In the genomic region with DNA sequence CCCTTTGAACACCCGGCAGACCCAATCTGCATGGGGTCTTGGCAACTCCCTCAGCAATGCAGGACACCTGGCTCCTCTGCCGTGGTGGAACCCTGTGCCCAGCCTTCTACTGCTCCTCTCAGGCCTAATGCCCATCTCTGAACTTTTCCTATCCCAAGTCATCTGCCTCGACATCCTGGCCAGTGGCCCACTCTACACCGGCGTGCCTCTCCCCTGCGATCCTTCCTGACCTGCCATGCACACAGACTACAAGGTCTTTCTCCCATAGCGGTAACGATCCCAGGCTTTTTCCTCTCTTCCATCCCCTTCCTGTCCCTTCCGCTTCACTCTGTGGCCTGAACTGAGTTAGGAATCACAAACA, we compare ENCODE assay signal across 23 mouse cellular contexts. TPM values are rescaled to one million over a fixed set of nuclear protein-coding genes. Genes with fewer than 3 reads are reported as not detected.
A peak's percentile ranks its signal among the peaks of the same experiment; 100 is the strongest.
DNase-seq lines count a peak whose midpoint lies in the region; ATAC-seq and TF ChIP-seq lines count a peak whose summit lies in the region.
"Had no signal": no experiment of that assay in that cellular context is flagged by ENCODE, and none has a peak within 500 bp of the region (broad histone marks: within the 10 kb centered on the region; RNA-seq: fewer than 3 reads in every experiment).

No protein-coding gene starts in this region.

- no peak overlapping the region for H3K27ac ChIP-seq in heart, embryonic 12.5 days (ENCODE audit: poor library complexity, severe bottlenecking)
- H3K27ac ChIP-seq in lung, embryonic 14.5 days (ENCODE audit: low read depth): peak overlapping the region; percentile 96; the same call in 1 of the 2 replicates
- H3K27ac ChIP-seq in ES-E14 (ENCODE audit: insufficient read depth, low read depth, low read length, poor library complexity, severe bottlenecking): no peak overlapping the region
- H3K27ac ChIP-seq in intestine, embryonic 15.5 days: 0 out of 2 replicates have a peak overlapping the region, but pooled peaks have one; percentile 30
- H3K27ac ChIP-seq: embryonic facial prominence, embryonic 15.5 days; forebrain, embryonic 10.5 days; hindbrain, embryonic 15.5 days; kidney, postnatal 0 days; left cerebral cortex, adult 2 months; limb, embryonic 15.5 days had no signal

- 74% methylated on average over 9 of the region's 9 CpGs for WGBS in heart, embryonic 12.5 days
- 72% methylated on average over 9 of the region's 9 CpGs for WGBS in lung, embryonic 14.5 days
- 78% methylated on average over 9 of the region's 9 CpGs for WGBS in intestine, embryonic 15.5 days

- H3K27me3 ChIP-seq in heart, embryonic 12.5 days (replicated peaks): no peaks in the 10 kb centered on the region
- H3K27me3 ChIP-seq in lung, embryonic 14.5 days (ENCODE audit: insufficient read depth, low read length): no peaks in the 10 kb centered on the region
- H3K27me3 ChIP-seq in intestine, embryonic 15.5 days (replicated peaks): no peaks in the 10 kb centered on the region
- H3K27me3 ChIP-seq: embryonic facial prominence, embryonic 15.5 days; hindbrain, embryonic 15.5 days; limb, embryonic 15.5 days had no signal

- H3K9ac ChIP-seq in heart, embryonic 12.5 days: no peak overlapping the region
- H3K9ac ChIP-seq in lung, embryonic 14.5 days: no peak overlapping the region
- 0 out of 2 replicates have a peak overlapping the region, but pooled peaks have one; percentile 4 for H3K9ac ChIP-seq in ES-E14 (ENCODE audit: insufficient read depth, low read depth, low read length, poor library complexity, severe bottlenecking)
- H3K9ac ChIP-seq in intestine, embryonic 15.5 days: no peak overlapping the region
- H3K9ac ChIP-seq: embryonic facial prominence, embryonic 15.5 days; hindbrain, embryonic 15.5 days; limb, embryonic 15.5 days had no signal

- no peaks in the 10 kb centered on the region for H3K9me3 ChIP-seq in heart, embryonic 12.5 days (replicated peaks)
- H3K9me3 ChIP-seq in lung, embryonic 14.5 days (ENCODE audit: low read depth, low read length): no peaks in the 10 kb centered on the region
- H3K9me3 ChIP-seq in ES-E14 (ENCODE audit: control insufficient read depth, insufficient read depth, low read depth, low read length): no peaks in the 10 kb centered on the region
- no peaks in the 10 kb centered on the region for H3K9me3 ChIP-seq in intestine, embryonic 15.5 days
- H3K9me3 ChIP-seq: embryonic facial prominence, embryonic 15.5 days; forebrain, embryonic 10.5 days; hindbrain, embryonic 15.5 days; limb, embryonic 15.5 days had no signal

- in situ Hi-C loops in ES-E14 (cut with MboI; ENCODE audit: low sequenced_read_pairs in 2 of 2, unreplicated experiment in 2 of 2): no loop called here

- H3K4me1 ChIP-seq in heart, embryonic 12.5 days (replicated peaks): peaks cover 37% of the 10 kb centered on the region
- peaks cover 18% of the 10 kb centered on the region for H3K4me1 ChIP-seq in lung, embryonic 14.5 days (ENCODE audit: insufficient read depth)
- peaks cover 15 to 20% of the 10 kb centered on the region in 2 experiments for H3K4me1 ChIP-seq in ES-E14 (ENCODE audit: control insufficient read depth in 2 of 2, insufficient read depth in 2 of 2, low read length in 2 of 2, poor library complexity in 1 of 2)
- peaks cover 22% of the 10 kb centered on the region for H3K4me1 ChIP-seq in intestine, embryonic 15.5 days (replicated peaks)

- peaks cover 29% of the 10 kb centered on the region for H3K36me3 ChIP-seq in heart, embryonic 12.5 days
- peaks cover 8% of the 10 kb centered on the region; the same call in 1 of the 2 replicates for H3K36me3 ChIP-seq in lung, embryonic 14.5 days (ENCODE audit: insufficient read depth)
- peaks cover 5% of the 10 kb centered on the region; the same call in 1 of the 2 replicates for H3K36me3 ChIP-seq in ES-E14 (ENCODE audit: control insufficient read depth, insufficient read depth, low read length, poor library complexity, severe bottlenecking)
- peaks cover 11% of the 10 kb centered on the region; the same call in 1 of the 2 replicates for H3K36me3 ChIP-seq in intestine, embryonic 15.5 days
- H3K36me3 ChIP-seq: forebrain, embryonic 10.5 days; hindbrain, embryonic 15.5 days had no signal

- 0 out of 2 replicates have a peak overlapping the region, but pooled peaks have one; percentile 3 for H3K4me2 ChIP-seq in heart, embryonic 12.5 days
- no peak overlapping the region for H3K4me2 ChIP-seq in lung, embryonic 14.5 days
- H3K4me2 ChIP-seq in intestine, embryonic 15.5 days (replicated peaks): 0 out of 2 replicates have a peak overlapping the region, but pooled peaks have one; percentile 65
- H3K4me2 ChIP-seq: embryonic facial prominence, embryonic 15.5 days; hindbrain, embryonic 15.5 days; limb, embryonic 15.5 days had no signal

- no peak for ATAC-seq in heart, embryonic 12.5 days (ENCODE audit: insufficient number of reproducible peaks, low FRiP score)
- no peak for ATAC-seq in lung, embryonic 14.5 days (ENCODE audit: insufficient read depth)
- ATAC-seq in intestine, embryonic 15.5 days: no peak
- ATAC-seq in frontal cortex, adult (ENCODE audit: low TSS enrichment): no peak
- ATAC-seq: activated CD4-positive, CD25-positive, alpha-beta regulatory T cell, adult 4 months; forebrain, embryonic 16.5 days; midbrain, embryonic 16.5 days had no signal

- no peak overlapping the region for H3K4me3 ChIP-seq in heart, embryonic 12.5 days
- H3K4me3 ChIP-seq in lung, embryonic 14.5 days (ENCODE audit: low read depth, low read length): no peak overlapping the region
- H3K4me3 ChIP-seq in ES-E14 (ENCODE audit: insufficient read depth in 1 of 2, low read depth in 1 of 2, low read length in 2 of 2, poor library complexity in 1 of 2, severe bottlenecking in 1 of 2): no peak overlapping the region
- no peak overlapping the region for H3K4me3 ChIP-seq in intestine, embryonic 15.5 days (replicated peaks)
- H3K4me3 ChIP-seq: embryonic facial prominence, embryonic 15.5 days; forebrain, embryonic 10.5 days; hindbrain, embryonic 15.5 days; left cerebral cortex, adult 2 months; limb, embryonic 15.5 days; myocyte had no signal

- no peak for DNase-seq in heart, adult 8-10 months (ENCODE audit: low spot score)
- no peak for DNase-seq in lung, embryonic 14.5 days
- no peak for DNase-seq in lung, postnatal 4 days
- no peak for DNase-seq in ES-E14 (ENCODE audit: low read depth, low spot score)
- DNase-seq in embryo, embryonic 11 days: no peak
- DNase-seq: adrenal gland, adult 8-10 months; cerebellum, adult 11-12 months; gastrocnemius, postnatal 36 days; lung, postnatal 36 days; right cerebral cortex, postnatal 4 days had no signal

- TF ChIP-seq CTCF in lung, embryonic 14.5 days (IDR thresholded peaks at IDR 0.05; ENCODE audit: low read depth): no peak

TF ChIP-seq in ES-E14, 5 proteins besides CTCF, POLR2A, EP300 and RAD21:
- no peak for TF ChIP-seq HCFC1 (IDR thresholded peaks at IDR 0.05; ENCODE audit: borderline replicate concordance, insufficient read depth, low read length)
- TF ChIP-seq ZC3H11A (IDR thresholded peaks at IDR 0.05; ENCODE audit: borderline replicate concordance, low read depth, low read length): no peak
- no peak for TF ChIP-seq CHD2 (IDR thresholded peaks at IDR 0.05; ENCODE audit: low read depth, low read length)
- TF ChIP-seq MAFK (IDR thresholded peaks at IDR 0.05; ENCODE audit: insufficient read depth, low read depth, low read length): no peak
- TF ChIP-seq ZNF384 (IDR thresholded peaks at IDR 0.05; ENCODE audit: low read depth, low read length): no peak

RNA-seq across cellular contexts. Expression of a gene that starts 3.5 kb away (rescaled TPM):
- polyA plus RNA-seq in heart, embryonic 12.5 days (2016; fragmentation: Nextera tagmentation; extraction: Ambion mirVana): 10.9 and 11.7 TPM in 2 replicates
- 1 to 10 TPM; 5.3 to 7.3 (median 6.0) TPM for total RNA-seq in heart, adult 8-10 months (2022)
- polyA plus RNA-seq in lung, embryonic 14.5 days (2014; fragmentation: Nextera tagmentation; extraction: Ambion mirVana): 27.9 TPM in 2 replicates
- total RNA-seq in ES-E14 (2012; rRNA removed): 9.2 and 9.8 TPM in 2 replicates
- polyA plus RNA-seq in intestine, embryonic 15.5 days (2015; fragmentation: Nextera tagmentation; extraction: Ambion mirVana): 25.8 and 29.4 TPM in 2 replicates

Comparison
In these comparisons a context has a peak if more than half of its experiments do, and no peak if none do; other contexts are left out.
1. H3K27ac ChIP-seq: peak in lung, embryonic 14.5 days (single experiment) and intestine, embryonic 15.5 days (single experiment); none in heart, embryonic 12.5 days (single experiment) and ES-E14 (single experiment).